Mouse (Mus musculus): ENCODE measurements around the gene Ebi3.

The Ebi3 gene

DNA sequence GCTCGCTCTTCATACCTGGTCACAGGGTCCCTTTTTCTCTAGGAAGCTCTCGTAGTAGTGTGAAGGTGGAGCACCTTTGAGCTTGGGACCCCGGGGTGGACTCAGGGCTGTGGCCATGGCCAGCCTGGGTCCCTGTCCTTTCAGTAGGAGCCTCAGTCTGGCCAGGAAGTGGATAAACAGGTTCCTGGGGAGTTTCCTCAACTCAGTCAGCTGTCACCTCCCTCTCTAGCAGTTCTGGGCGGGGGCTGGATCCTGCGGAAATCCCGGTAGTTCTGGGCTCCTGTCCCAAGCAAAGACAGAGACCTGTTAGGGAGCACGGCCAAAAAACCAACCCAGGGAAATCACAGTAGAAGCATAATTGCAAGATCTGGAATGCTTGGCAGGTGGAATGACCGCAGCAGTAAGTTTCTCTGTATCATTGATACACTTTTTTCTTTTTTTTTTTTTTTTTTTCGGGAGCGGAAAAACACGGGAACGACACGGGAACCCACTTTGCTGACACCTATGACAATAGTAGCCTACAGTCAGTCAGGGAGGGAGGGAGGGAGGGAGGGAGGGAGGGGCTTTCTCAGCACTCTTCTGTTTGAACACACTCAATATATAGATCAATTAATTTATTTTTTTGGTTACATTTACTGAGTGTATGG lies 53.1 kb downstream of the Ebi3 start, which contains the start of the genes Stap2 and Mpnd:
Stap2 (minus strand) TSS at position 170 of the 647 bp plus-strand sequence.
Mpnd (plus strand) TSS at position 297 of the 647 bp plus-strand sequence.
- no peak for DNase-seq (ENCODE audit: low spot score)
